Mouse (Mus musculus) erythroblast, adult 5-6 weeks (primary cell): ENCODE measurements around the gene Rmi2. TPM values are rescaled to one million over a fixed set of nuclear protein-coding genes. Genes with fewer than 3 reads are reported as not detected.
"Not testable (repeated sequence)": the region's sequence is repeated elsewhere in the genome, so short reads cannot be mapped to it uniquely, and the experiment has no call there.

Experiments
- ATAC-seq: replicated peaks from 2 replicates; pipeline ENCODE4 v1.8.0; 2016; ENCODE audit warnings: moderate number of reproducible peaks, mild to moderate bottlenecking, moderate TSS enrichment, inconsistent platforms; ENCODE audit not compliant: poor library complexity, low FRiP score, severe bottlenecking
- total RNA-seq, 2 experiments: library from RNA; stranded (forward) in 1 of 2; stranded (reverse) in 1 of 2; fragments of 150-400 nt in 1 of 2; fragments of 200-764, 138-1000 nt in 1 of 2; gene quantifications; 2 replicates each; pipeline versions ENCODE4 v1.2.3 to v1.2.4; 2015 to 2017; ENCODE audit warnings: low replicate concordance in 2 of 2

Rmi2 gene
- total RNA-seq, 2 experiments from 2014 or later, result 0.96 to 1.3 TPM

DNA sequence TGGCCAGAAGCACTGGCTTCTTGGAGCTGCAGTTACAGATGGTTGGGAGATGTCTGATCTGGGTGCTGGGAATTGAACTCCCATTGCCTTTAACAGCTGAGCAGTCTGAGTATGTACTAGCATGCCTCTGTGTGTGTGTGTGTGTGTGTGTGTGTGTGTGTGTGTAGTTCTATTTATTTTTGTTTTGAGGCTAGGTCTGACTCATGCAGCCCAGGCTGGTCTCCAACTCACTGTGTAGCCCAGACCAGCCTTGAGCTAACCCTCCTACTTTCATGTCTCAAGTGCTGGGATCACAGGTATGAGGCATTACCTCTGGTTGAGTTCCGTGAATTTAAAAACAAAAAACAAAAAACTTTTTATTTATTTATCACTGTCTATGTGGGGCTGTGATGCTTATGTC, 10.3 kb upstream of the Rmi2 start:
- ATAC-seq, result no peak

DNA sequence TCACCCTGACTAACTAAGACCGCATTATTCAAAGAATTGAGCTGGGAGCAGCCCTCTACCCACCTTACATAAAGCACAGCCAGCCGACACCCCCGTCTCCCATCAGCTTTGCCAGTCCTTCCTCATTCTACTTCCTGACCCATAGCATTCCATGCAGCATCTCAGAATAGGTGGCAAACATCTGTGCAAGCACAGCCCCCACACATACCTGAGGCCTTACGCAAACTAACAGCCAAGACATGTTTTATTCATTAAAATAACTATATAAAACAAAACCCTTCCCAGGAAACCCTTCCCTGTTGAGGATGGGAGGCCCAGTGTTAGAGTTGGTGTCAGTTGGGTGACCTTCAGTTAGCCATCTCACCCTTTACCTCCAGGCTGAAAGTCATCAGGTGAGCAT, 9.0 kb upstream of the Rmi2 start:
- no peak for ATAC-seq

DNA sequence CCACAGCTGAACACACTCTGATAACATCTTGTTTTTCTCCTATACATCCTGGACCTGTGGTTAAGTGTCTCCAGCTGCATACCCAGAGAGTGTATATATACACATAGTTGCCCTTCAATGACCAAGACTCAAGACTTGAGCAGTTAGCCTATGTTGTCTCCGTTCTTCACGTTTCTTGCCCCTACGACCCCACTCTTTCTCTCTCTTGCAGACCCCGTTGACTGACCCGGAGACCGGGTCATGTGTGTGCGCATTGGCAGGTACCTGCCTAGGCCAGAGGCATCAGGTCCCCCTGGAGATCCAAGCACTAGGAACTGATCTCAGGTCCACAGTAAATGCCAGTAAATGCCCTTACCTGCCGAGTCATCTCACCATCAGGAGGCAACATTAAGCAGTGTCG, 7.6 kb upstream of the Rmi2 start:
- ATAC-seq, result no peak

- no peak for ATAC-seq
Measured at GRCm38 (mm10) chr16:10827766-10828460, 6.9 kb upstream of the Rmi2 start.

GRCm38 (mm10) chr16:10828461-10828805, 6.4 kb upstream of the Rmi2 start:
- no peak for ATAC-seq

- ATAC-seq, result 0 out of 2 replicates have a peak, but pooled peaks have one; percentile 32
Measured at GRCm38 (mm10) chr16:10834542-10834910, 333 bp upstream of the Rmi2 start.

DNA sequence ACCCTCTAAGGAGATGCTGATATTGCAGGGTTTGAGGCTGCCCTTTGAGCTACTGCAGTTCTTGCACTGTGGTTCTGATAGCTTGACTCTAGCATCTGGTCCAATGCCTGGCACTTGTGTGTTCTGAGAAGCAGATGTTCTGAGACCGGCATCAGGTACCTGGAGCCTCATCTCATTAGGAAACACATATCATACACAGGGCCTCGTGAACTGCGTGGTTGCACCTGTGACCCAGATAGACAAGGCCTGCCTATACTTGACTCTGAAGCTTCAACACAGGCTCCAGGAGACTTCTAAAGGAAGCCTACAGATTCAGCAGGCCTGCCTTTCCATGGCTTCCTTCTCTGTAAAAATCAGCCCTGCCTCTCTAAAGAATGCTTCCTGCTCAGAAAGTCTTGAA, 1.5 kb downstream of the Rmi2 start:
- ATAC-seq, result no peak

DNA sequence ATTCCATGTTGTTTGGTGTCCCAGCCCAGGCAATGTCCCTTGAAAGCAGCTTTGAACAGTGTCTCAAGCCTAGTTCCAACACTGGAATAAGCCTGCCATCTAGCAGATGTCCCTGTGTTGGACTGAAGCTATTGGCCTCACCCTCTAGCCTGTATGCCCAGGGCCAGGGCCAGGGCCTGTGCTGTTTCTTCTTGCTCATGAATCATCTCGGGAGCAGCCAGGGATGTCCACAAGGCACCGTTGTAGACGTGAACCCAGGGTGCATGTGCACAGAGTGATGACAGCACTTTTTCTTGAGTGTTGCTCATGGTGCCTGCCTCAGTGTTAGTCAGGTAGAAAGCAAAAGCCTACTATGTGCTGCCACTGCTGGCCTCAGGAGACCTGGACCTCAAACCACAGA, 2.4 kb downstream of the Rmi2 start:
- ATAC-seq, result no peak

- ATAC-seq, result no peak
Measured at GRCm38 (mm10) chr16:10837903-10838302, 3.0 kb downstream of the Rmi2 start.

- no peak for ATAC-seq
Measured at GRCm38 (mm10) chr16:10838487-10839245, 3.8 kb downstream of the Rmi2 start.

- ATAC-seq, result no peak
Measured at GRCm38 (mm10) chr16:10840018-10840417, 5.2 kb downstream of the Rmi2 start.

DNA sequence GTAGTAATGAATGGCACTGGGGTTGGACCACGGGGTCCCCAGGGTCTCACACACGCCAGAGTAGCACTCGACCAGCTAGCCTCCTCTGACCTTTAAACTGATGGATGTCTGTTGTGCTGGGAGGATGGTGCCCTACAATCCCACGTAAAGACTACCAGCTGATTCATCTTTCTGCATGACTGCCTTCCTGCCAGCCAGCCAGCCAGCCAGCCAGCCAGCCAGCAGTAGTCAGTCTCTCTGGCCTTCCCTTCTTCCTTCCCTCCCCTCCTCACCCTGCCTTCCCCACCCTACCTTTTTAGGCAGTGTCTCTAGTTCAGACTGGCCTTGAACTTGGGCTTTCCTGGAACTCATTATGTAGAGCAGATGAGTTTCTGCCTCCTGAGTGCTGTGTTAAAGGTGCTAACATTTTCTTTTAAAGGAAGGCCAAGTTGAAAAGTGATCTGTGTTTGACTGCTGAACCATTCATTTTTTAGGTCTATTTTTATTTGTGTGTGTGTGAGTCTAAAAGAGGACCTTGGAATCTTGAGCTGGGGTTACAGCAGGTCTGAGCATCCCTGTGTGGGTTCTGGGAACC, 7.5 kb downstream of the Rmi2 start:
- ATAC-seq, result no peak

GRCm38 (mm10) chr16:10843486-10844318, 8.8 kb downstream of the Rmi2 start:
- ATAC-seq, result no peak

DNA sequence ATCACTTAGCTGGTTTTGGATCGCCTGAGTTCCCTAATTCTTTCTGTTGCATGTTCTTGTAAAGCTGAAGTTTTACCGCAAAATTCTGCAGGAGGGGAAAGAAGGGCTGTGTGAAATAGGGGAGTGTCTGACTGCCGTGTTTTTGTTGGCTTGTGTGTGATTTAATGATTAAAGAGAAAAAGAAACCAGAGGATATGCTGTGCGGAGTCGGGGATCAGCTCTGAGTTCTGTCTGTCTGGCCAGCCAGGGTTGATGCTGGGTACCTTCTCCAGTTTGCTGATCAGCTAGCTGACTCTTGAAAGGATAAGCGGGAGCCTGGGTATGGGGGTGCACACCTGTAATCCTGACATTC, 9.4 kb downstream of the Rmi2 start:
- no peak for ATAC-seq

DNA sequence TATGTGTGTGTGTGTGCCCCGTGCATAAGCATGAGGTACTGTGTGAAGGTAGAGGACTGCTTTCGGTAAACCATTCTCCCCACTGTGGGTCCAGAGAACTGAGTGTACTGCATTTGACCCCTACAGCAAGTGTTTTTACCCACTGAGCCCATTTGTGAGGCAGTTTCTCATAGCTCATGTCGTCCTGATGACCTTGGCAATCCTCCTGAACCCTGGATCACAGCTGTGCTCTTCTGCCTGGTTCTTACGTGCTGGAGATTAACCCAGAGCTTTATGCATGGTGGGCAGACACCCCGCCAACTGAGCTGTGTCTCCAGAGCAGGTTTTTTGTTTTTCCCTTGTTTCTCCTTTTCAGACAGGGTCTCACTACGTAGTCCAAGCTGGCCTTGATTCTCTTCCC, 11.1 kb downstream of the Rmi2 start:
- ATAC-seq, result no peak

DNA sequence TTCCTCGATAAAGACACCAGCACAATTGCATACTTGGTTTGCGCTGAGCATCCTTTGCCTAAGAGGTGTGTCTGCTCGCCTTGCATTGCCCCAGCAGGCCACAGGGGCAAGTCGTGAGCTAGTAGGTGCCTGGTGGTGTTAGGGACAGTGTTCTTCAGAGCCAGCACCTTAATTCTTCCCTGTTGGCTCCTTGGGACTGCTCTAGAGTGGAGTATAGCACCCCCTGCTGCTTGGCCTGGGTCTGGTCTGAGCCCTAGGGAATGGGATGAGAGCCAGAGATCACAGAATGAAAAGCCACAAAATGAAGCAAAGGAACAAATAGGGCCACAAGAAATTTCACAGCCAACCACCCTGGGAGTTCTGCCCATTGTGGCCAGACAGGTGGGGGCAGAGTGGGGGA, 11.6 kb downstream of the Rmi2 start:
- no peak for ATAC-seq

GRCm38 (mm10) chr16:10849965-10850861, 15.4 kb downstream of the Rmi2 start:
- no peak for ATAC-seq

- ATAC-seq, result no peak
Measured at GRCm38 (mm10) chr16:10850905-10851304, 16.0 kb downstream of the Rmi2 start.

GRCm38 (mm10) chr16:10852216-10852615, 17.4 kb downstream of the Rmi2 start:
- not testable (repeated sequence) for ATAC-seq
